Mouse (Mus musculus) layer of hippocampus, adult 2 months (tissue): ENCODE data around the gene Perp. TPM values are rescaled to one million over a fixed set of nuclear protein-coding genes. Genes with fewer than 3 reads are reported as not detected.
A peak's percentile ranks its signal among the peaks of the same experiment; 100 is the strongest.

Source experiments
- DNase-seq, 2 experiments: peaks; one replicate each; pipeline ENCODE4 v3.0.0; 2022; ENCODE audit warnings: low spot score in 2 of 2
- H3K27ac ChIP-seq: fragments of 200-600 bp; 2 replicates; pipeline ENCODE4 v1.8.1; 2022
- H3K4me3 ChIP-seq: fragments of 200-600 bp; 2 replicates; pipeline ENCODE4 v1.8.1; 2022; ENCODE audit warnings: mild to moderate bottlenecking
- CTCF ChIP-seq: fragments of 200-600 bp; conservative IDR thresholded peaks from 2 replicates; pipeline ENCODE4 v1.8.1; 2022; ENCODE audit warnings: antibody characterized with exemption, mild to moderate bottlenecking, moderate library complexity
- total RNA-seq, 2 experiments: library from RNA; stranded (reverse); gene quantifications; 2 replicates each; pipeline ENCODE4 v1.2.3; 2021

Gene Perp
- total RNA-seq, 2 experiments from 2014 or later, result 3.2 to 3.5 TPM

DNA sequence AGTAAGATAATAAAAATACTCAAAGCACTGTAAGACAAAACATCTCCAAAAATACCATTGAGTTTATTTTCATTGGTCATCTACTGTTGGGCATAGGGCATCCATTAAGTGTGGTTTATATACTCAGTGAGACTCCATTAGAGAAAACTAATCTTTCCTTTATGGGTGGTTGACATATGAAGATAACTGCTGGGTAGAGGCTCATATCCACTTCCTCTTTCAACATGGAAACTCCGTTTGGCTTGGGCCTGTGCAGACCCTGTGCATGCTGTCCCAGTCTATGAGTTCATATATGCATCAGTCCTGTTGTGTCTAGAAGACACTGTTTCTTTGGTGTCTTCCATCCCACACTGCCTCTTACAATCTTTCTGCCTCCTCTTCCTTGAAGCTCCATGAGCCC is 34.9 kb downstream of the Perp start:
- Histone ChIP-seq H3K27ac (no peak overlapping the region), H3K4me3 (no peak overlapping the region)
- no peak for DNase-seq
- no peak for TF ChIP-seq CTCF

DNA sequence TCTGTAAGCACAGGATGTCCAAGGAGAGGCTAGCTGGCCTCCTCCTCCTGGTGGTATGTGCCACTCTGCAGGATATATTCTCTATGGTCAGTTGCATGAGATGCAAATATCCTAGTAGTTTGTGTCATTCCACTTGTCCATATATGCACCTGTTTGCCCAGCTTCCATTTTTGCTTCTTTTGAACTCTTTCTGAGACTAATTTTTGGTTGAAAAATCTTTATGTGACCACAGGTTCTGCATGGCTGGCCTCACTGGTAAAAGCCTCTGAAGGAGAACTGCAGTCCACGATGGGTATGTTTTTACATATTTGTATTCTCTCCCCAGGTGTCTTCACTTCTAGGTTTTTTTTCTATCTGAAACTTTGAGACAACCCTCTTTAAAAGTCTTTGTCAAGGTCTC is 37.4 kb downstream of the Perp start:
- no peak overlapping the region for H3K4me3 ChIP-seq
- no peak for TF ChIP-seq CTCF
- no peak overlapping the region for H3K27ac ChIP-seq
- DNase-seq, result no peak

DNA sequence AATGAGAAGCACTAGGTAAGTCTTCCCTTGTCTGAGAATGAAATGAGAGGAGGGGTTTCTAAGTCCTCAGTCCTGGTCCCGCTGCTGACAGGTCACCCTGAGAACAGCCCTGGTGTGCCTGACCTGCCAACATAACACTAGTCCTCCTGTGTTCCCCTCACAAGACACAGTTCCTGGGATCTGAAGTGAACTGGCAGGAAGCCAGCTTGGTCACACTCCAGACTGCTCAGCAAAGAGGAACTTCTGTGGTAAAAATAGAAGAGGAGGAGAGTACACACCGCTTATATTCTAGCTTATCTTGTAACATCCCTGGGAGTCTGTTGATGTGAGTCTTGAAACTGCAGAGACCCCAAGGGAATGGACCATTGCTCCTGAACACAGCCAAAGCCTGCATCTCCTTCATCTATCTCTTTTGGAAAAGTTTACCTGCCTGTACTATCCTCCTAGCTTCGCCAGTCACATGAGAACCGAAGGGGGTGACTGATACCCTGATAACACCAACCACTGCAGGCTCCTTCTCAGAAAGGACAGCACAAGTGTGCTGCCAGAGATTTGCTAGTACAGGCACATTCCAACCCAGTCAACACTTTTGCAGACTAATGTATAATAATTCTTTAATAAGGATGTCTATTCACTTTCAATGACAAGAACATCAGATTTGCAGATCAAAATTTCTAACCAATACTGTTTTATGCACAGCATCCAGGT is 42.3 kb downstream of the Perp start:
- TF ChIP-seq CTCF, result no peak
- Histone ChIP-seq H3K4me3 (no peak overlapping the region), H3K27ac (no peak overlapping the region)
- peak in 1 of 2 experiments; percentile 13 for DNase-seq

DNA sequence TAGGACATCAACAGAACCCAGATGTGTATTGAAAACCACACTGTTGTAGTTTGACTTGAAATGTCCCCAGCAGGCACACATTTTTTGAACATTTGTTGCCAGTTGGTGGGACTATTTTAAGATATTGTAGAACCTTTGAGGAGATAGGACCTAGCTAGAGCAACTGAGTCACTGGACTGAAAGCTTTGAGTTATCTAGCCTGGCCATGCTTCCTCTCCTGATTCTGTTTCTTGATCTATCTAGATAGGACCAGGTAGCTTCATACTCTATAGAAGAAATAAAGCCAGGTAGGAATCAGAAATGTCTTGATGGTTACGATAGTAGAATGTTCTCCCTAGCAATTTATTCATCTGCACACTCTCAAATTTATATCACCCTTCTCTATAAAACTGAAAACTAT is 43.9 kb downstream of the Perp start:
- no peak for TF ChIP-seq CTCF
- H3K27ac ChIP-seq, result no peak overlapping the region
- no peak for DNase-seq
- H3K4me3 ChIP-seq, result no peak overlapping the region

DNA sequence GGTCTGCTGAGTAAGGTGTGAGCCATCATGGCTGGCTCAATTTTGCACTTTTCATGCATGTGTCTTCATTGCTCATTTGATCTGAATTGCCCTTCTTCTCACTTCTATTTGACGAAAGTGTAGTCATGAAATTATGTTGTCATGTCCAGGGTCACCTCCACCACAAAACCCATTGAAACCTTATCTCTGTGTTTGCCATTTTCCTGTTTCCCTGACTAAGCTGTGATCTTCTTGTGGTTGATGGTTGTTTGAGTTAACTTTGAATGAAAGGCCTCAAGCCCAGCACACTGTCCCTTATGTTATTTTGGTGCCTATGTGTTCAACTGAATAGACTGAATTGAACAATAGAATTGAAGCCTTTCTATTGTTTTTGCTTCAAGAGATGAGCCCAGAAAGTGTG is 44.4 kb downstream of the Perp start:
- TF ChIP-seq CTCF, result no peak
- no peak for DNase-seq
- H3K27ac ChIP-seq, result no peak overlapping the region
- no peak overlapping the region for H3K4me3 ChIP-seq

DNA sequence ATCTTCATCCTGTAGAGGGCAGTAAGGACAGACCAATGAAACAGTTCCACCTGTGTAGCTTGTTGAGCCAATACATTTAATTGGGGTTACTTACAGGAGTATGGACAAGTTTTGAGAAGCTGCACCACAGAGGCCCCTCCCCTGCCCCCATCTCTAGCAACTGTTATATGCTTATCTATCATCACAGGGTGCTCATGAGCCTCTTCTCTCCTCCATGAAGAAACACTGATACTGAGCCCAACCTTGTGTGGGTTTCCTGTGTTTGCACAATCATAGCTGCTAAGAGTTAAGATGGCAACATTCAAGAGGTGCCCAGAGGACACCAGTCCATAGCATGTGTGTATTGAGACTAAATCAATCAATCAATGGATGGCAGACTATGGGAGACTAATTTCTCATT is 46.3 kb downstream of the Perp start:
- no peak overlapping the region for H3K27ac ChIP-seq
- DNase-seq, result no peak
- TF ChIP-seq CTCF, result no peak
- H3K4me3 ChIP-seq, result no peak overlapping the region

DNA sequence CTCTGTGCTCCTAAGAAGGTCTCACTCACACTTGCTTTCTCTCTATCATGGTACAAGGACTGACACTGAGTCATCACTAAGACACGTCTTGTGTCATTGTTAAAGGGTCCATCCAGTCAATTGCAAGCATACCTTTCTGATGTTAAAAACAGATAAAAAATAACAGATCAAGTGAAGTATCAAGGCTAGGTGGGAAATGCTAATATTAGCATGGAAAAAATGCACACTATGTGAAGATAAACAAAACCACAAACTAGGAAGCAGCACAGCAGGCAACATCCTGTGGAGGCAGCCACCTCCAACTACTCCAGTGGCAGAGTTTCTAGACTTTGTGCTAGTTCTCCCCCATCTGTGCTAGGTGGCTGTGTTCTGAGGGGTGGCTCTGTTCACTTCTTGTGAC is 47.3 kb downstream of the Perp start:
- TF ChIP-seq CTCF, result no peak
- no peak for DNase-seq

DNA sequence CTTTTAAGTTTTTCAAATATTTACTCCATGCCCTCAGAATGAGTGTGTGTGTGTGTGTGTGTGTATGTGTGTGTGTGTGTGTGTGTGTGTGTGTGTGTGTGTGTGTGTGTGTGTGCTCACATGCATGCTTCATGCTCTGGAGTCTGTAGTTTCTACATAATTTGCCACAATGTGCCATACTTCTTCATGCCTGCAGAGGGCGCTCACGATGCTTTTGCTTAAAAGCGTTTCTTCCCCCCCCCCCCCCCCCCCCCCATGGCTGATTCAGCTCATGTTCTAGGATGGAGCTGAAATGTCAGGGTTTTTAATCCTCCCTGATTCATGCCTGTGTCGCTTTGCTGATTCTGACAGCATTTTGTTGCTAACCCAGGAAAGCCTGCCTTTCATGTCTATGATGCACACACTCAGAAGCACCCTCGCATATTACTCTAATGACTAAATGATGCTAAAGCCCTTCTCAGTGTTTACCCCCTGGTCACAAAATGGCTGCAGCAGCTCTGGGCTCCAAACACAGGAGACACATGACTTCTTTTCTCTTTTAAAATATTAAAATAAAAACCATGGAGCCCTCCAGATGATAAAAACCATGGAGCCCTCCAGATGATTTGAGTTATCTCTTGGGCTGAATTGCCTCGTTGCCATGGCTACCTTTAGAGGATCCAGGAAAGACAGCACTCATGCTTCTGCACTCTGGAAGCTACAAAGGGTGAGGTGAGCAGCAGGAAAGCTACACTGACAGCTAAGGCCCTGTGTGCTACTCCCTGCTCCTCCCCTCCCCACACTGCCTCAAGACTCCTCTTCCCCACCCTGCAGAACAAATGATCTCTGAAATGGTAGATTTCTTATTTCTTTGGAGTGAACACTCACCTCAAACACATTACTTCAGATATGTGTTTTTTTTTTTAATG is 49.7 kb downstream of the Perp start:
- peak overlapping the region; percentile 46; the same call in 1 of the 2 replicates for H3K27ac ChIP-seq
- TF ChIP-seq CTCF, result 0 out of 2 replicates have a peak, but pooled peaks have one; percentile 11
- DNase-seq, result no peak
- H3K4me3 ChIP-seq, result no peak overlapping the region

More for the DNA sequence above, 47.3 kb downstream of the Perp start:
- Histone ChIP-seq H3K27ac (no peak overlapping the region), H3K4me3 (no peak overlapping the region)

DNA sequence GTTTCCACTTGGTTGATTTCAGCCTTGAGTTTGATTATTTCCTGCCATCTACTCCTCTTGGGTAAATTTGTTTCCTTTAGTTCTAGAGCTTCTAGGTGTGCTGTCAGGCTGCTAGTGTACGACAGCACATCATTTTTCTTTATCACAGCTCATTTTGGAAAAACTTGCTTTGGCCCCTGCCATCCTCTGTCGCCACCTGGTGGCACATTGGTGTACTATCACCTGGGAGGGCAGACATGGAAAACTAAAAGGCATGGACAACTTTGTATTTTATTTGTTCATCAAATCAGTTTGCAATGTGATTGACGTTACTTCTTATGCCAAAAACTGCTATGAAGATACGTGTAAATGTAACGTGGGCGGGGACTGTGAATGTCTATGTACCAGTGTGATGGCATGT is 59.3 kb downstream of the Perp start:
- Histone ChIP-seq H3K27ac (no peak overlapping the region), H3K4me3 (no peak overlapping the region)
- peak; percentile 13 to 74 for DNase-seq

More for the DNA sequence above, 59.3 kb downstream of the Perp start:
- TF ChIP-seq CTCF, result peak; percentile 91

Other genes starting within 250 kb of the Perp start
- 10 to 100 TPM; 86.1 to 87.7 TPM for gene Arfgef3, start 101.1 kb upstream of the Perp start, total RNA-seq
- not detected for gene Gm4922, start 58.2 kb upstream of the Perp start, total RNA-seq
- gene Tnfaip3, start 170.6 kb downstream of the Perp start, total RNA-seq, result 1 to 10 TPM; 3.9 to 5.0 TPM